Mouse (Mus musculus): ENCODE results near the gene Gm34653.

DNA sequence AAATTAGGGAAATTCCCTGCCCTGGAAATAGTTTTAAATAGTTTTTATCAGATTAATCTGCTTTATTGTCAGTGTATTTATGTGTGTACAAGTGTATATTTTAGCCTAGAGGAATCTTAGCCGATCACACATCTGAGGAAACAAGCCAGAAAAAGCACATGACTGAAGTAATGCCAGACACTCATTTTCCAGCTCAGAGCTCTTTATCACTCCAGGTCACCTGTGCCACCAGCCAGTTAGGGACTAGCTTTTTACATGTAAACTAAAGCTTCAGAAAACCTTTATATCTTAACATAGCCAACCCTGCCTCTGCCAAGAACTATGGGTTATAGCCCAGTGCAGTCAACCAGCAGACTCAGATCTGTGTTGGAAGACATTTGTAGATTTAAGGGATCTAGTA lies 28.0 kb upstream of the Gm34653 start:
- TF ChIP-seq CTCF (IDR thresholded peaks at IDR 0.05; ENCODE audit: control insufficient read depth, insufficient read depth, insufficient replicate concordance, low read depth, low read length): no peak
- TF ChIP-seq POLR2A (IDR thresholded peaks at IDR 0.05; ENCODE audit: control insufficient read depth, low read depth, low read length): no peak

Measured in testis, adult 2 months (tissue).